Mouse (Mus musculus) ES-Bruce4 (cell line): ENCODE data around the gene Heatr1.

Experiments used
- CTCF ChIP-seq: IDR thresholded peaks from one replicate; pipeline ENCODE4 v1.8.1; 2011; ENCODE audit warnings: low read depth, low read length
- EP300 ChIP-seq: IDR thresholded peaks from 2 replicates; pipeline ENCODE4 v1.6.1; 2011; ENCODE audit warnings: low read depth, low read length; ENCODE audit not compliant: insufficient read depth
- POLR2A ChIP-seq: IDR thresholded peaks from one replicate; pipeline ENCODE4 v1.8.1; 2011; ENCODE audit warnings: low read length; ENCODE audit not compliant: insufficient read depth

- no peak for TF ChIP-seq POLR2A
- no peak for TF ChIP-seq CTCF
- no peak for TF ChIP-seq EP300
These were observed 82.1 kb downstream of the Heatr1 start for GRCm38 (mm10) chr13:12476886-12477285.
